Mouse (Mus musculus) layer of hippocampus, adult 2 months (tissue): ENCODE measurements around the gene Tprg. TPM values are rescaled to one million over a fixed set of nuclear protein-coding genes. Genes with fewer than 3 reads are reported as not detected.

ENCODE experiments used
- DNase-seq, 2 experiments: peaks; one replicate each; pipeline ENCODE4 v3.0.0; 2022; ENCODE audit warnings: low spot score in 2 of 2
- H3K27ac ChIP-seq: fragments of 200-600 bp; 2 replicates; pipeline ENCODE4 v1.8.1; 2022
- H3K4me3 ChIP-seq: fragments of 200-600 bp; 2 replicates; pipeline ENCODE4 v1.8.1; 2022; ENCODE audit warnings: mild to moderate bottlenecking
- CTCF ChIP-seq: fragments of 200-600 bp; conservative IDR thresholded peaks from 2 replicates; pipeline ENCODE4 v1.8.1; 2022; ENCODE audit warnings: antibody characterized with exemption, mild to moderate bottlenecking, moderate library complexity
- long read RNA-seq, 2 experiments: library from polyadenylated mRNA; stranded (forward); transcript quantifications; one replicate each; pipeline ENCODE4 v2.0.0; 2021; ENCODE audit warnings: borderline mapping rate in 2 of 2
- total RNA-seq, 2 experiments: library from RNA; stranded (reverse); gene quantifications; 2 replicates each; pipeline ENCODE4 v1.2.3; 2021

Tprg gene
- not detected for total RNA-seq
- long read RNA-seq, experiment 1: 0 reads
- long read RNA-seq, experiment 2: 0 reads

- no peak within 1 kb of the TSS for H3K4me3 ChIP-seq
- TF ChIP-seq CTCF: no peak
- H3K27ac ChIP-seq: no peak within 1 kb of the TSS
- DNase-seq: no peak
Observed at GRCm38 (mm10) chr16:25286517-25286916, at the start of gene Tprg. TSS of gene Tprg (plus strand) at chr16:25286817.

- Histone ChIP-seq H3K27ac (no peak overlapping the region), H3K4me3 (no peak overlapping the region)
- TF ChIP-seq CTCF: no peak
- DNase-seq: no peak
Observed at GRCm38 (mm10) chr16:25238274-25239050, 48.2 kb upstream of the Tprg start.

- Histone ChIP-seq H3K4me3 (no peak overlapping the region), H3K27ac (no peak overlapping the region)
- no peak for DNase-seq
- no peak for TF ChIP-seq CTCF
Observed at GRCm38 (mm10) chr16:25248889-25249288, 37.7 kb upstream of the Tprg start.

GRCm38 (mm10) chr16:25250129-25250749 lies 36.4 kb upstream of the Tprg start:
- Histone ChIP-seq H3K27ac (no peak overlapping the region), H3K4me3 (no peak overlapping the region)
- no peak for DNase-seq
- no peak for TF ChIP-seq CTCF

GRCm38 (mm10) chr16:25251080-25251479 lies 35.5 kb upstream of the Tprg start:
- DNase-seq: no peak
- TF ChIP-seq CTCF: no peak

GRCm38 (mm10) chr16:25254646-25255045 lies 32.0 kb upstream of the Tprg start:
- TF ChIP-seq CTCF: no peak
- peak overlapping the region; percentile 34 for H3K4me3 ChIP-seq
- DNase-seq: no peak
- peak overlapping the region; percentile 36; the same call in 1 of the 2 replicates for H3K27ac ChIP-seq

More at GRCm38 (mm10) chr16:25251080-25251479, 35.5 kb upstream of the Tprg start:
- H3K4me3 ChIP-seq: no peak overlapping the region
- H3K27ac ChIP-seq: no peak overlapping the region

GRCm38 (mm10) chr16:25255186-25255585 lies 31.4 kb upstream of the Tprg start:
- DNase-seq: peak; percentile 32 to 64
- TF ChIP-seq CTCF: no peak
- peak overlapping the region; percentile 34 for H3K4me3 ChIP-seq
- peak overlapping the region; percentile 36; the same call in 1 of the 2 replicates for H3K27ac ChIP-seq

GRCm38 (mm10) chr16:25255603-25256260 lies 30.9 kb upstream of the Tprg start:
- no peak for TF ChIP-seq CTCF
- peak; percentile 64 to 88 for DNase-seq
- H3K27ac ChIP-seq: peak overlapping the region; percentile 59; the same call in 1 of the 2 replicates
- H3K4me3 ChIP-seq: no peak overlapping the region

- DNase-seq: no peak
- no peak overlapping the region for H3K27ac ChIP-seq
- no peak overlapping the region for H3K4me3 ChIP-seq
- no peak for TF ChIP-seq CTCF
Observed at GRCm38 (mm10) chr16:25262306-25262705, 24.3 kb upstream of the Tprg start.

- no peak for DNase-seq
- TF ChIP-seq CTCF: no peak
- H3K4me3 ChIP-seq: no peak overlapping the region
Observed at GRCm38 (mm10) chr16:25262965-25263364, 23.7 kb upstream of the Tprg start.

GRCm38 (mm10) chr16:25263520-25264149 lies 23.0 kb upstream of the Tprg start:
- peak; percentile 95 for TF ChIP-seq CTCF
- no peak overlapping the region for H3K27ac ChIP-seq
- DNase-seq: peak; percentile 75 to 90
- no peak overlapping the region for H3K4me3 ChIP-seq

More at GRCm38 (mm10) chr16:25262965-25263364, 23.7 kb upstream of the Tprg start:
- H3K27ac ChIP-seq: no peak overlapping the region

- H3K4me3 ChIP-seq: no peak overlapping the region
- TF ChIP-seq CTCF: no peak
- H3K27ac ChIP-seq: no peak overlapping the region
- DNase-seq: no peak
Observed at GRCm38 (mm10) chr16:25265177-25265576, 21.4 kb upstream of the Tprg start.

- Histone ChIP-seq H3K4me3 (no peak overlapping the region), H3K27ac (no peak overlapping the region)
- TF ChIP-seq CTCF: no peak
- DNase-seq: no peak
Observed at GRCm38 (mm10) chr16:25268276-25268675, 18.3 kb upstream of the Tprg start.
